Mouse (Mus musculus) megakaryocyte-erythroid progenitor cell, adult 5 weeks (primary cell): ENCODE data around the gene Olfr476. TPM values are rescaled to one million over a fixed set of nuclear protein-coding genes. Genes with fewer than 3 reads are reported as not detected.

Source experiments
- polyA plus RNA-seq: library from polyadenylated mRNA; stranded (reverse); fragments of >175 nt; gene quantifications from 2 replicates; pipeline ENCODE4 v1.2.3, GENCODE M21; 2012

Olfr476 gene
- not detected in 2 replicates for polyA plus RNA-seq

GRCm38 (mm10) chr7:107964503-107964902 lies at the start of gene Olfr476:
Gene Olfr476, plus strand, starts transcription at chr7:107964803.

GRCm38 (mm10) chr7:107930146-107930545 lies 34.5 kb upstream of the Olfr476 start, which contains the start of gene Olfr473:
Gene Olfr473, plus strand, starts transcription at chr7:107930446.

GRCm38 (mm10) chr7:107954343-107954742 lies 10.3 kb upstream of the Olfr476 start, which contains the start of gene Olfr474:
Gene Olfr474, plus strand, starts transcription at chr7:107954643.

GRCm38 (mm10) chr7:107986393-107986792 lies 21.8 kb downstream of the Olfr476 start, which contains the start of gene Olfr477:
Gene Olfr477, plus strand, starts transcription at chr7:107986693.

Other genes with a start within 250 kb of the Olfr476 start
- not detected in 2 replicates for gene Cyb5r2, start 206.8 kb upstream of the Olfr476 start, polyA plus RNA-seq
- not detected in 2 replicates for gene Ovch2, start 163.6 kb upstream of the Olfr476 start, polyA plus RNA-seq
- not detected in 2 replicates for gene Olfr467, start 152.5 kb upstream of the Olfr476 start, polyA plus RNA-seq
- gene Olfr469, start 139.3 kb upstream of the Olfr476 start, polyA plus RNA-seq, result not detected in 2 replicates
- gene Olfr470, start 117.3 kb upstream of the Olfr476 start, polyA plus RNA-seq, result not detected in 2 replicates
- gene Olfr472, start 66.9 kb upstream of the Olfr476 start, polyA plus RNA-seq, result not detected in 2 replicates
- not detected in 2 replicates for gene Olfr473, start 34.4 kb upstream of the Olfr476 start, polyA plus RNA-seq
- not detected in 2 replicates for gene Olfr474, start 10.2 kb upstream of the Olfr476 start, polyA plus RNA-seq
- not detected in 2 replicates for gene Olfr477, start 21.9 kb downstream of the Olfr476 start, polyA plus RNA-seq
- gene Olfr478, start 69.2 kb downstream of the Olfr476 start, polyA plus RNA-seq, result not detected in 2 replicates
- gene Olfr479, start 85.9 kb downstream of the Olfr476 start, polyA plus RNA-seq, result not detected in 2 replicates
- not detected in 2 replicates for gene Olfr480, start 102.5 kb downstream of the Olfr476 start, polyA plus RNA-seq
- not detected in 2 replicates for gene Olfr481, start 115.1 kb downstream of the Olfr476 start, polyA plus RNA-seq
- not detected in 2 replicates for gene Olfr482, start 132.8 kb downstream of the Olfr476 start, polyA plus RNA-seq
- gene Olfr483, start 136.0 kb downstream of the Olfr476 start, polyA plus RNA-seq, result not detected in 2 replicates
- not detected in 2 replicates for gene Olfr484, start 162.6 kb downstream of the Olfr476 start, polyA plus RNA-seq
- gene Olfr485, start 195.1 kb downstream of the Olfr476 start, polyA plus RNA-seq, result not detected in 2 replicates
- gene Olfr486, start 207.9 kb downstream of the Olfr476 start, polyA plus RNA-seq, result not detected in 2 replicates
- gene Olfr487, start 249.8 kb downstream of the Olfr476 start, polyA plus RNA-seq, result not detected in 2 replicates